Mouse (Mus musculus) kidney, postnatal 36 days (tissue): ENCODE measurements around the gene Mrpl24.

Experiments used
- DNase-seq, 2 experiments: peaks; one replicate each; pipeline ENCODE4 v3.0.0; 2021 to 2022; ENCODE audit warnings: mixed read lengths in 2 of 2

Mrpl24 gene

GRCm38 (mm10) chr3:87947811-87948199 is 28.5 kb downstream of the Mrpl24 start:
- DNase-seq = no peak

DNA sequence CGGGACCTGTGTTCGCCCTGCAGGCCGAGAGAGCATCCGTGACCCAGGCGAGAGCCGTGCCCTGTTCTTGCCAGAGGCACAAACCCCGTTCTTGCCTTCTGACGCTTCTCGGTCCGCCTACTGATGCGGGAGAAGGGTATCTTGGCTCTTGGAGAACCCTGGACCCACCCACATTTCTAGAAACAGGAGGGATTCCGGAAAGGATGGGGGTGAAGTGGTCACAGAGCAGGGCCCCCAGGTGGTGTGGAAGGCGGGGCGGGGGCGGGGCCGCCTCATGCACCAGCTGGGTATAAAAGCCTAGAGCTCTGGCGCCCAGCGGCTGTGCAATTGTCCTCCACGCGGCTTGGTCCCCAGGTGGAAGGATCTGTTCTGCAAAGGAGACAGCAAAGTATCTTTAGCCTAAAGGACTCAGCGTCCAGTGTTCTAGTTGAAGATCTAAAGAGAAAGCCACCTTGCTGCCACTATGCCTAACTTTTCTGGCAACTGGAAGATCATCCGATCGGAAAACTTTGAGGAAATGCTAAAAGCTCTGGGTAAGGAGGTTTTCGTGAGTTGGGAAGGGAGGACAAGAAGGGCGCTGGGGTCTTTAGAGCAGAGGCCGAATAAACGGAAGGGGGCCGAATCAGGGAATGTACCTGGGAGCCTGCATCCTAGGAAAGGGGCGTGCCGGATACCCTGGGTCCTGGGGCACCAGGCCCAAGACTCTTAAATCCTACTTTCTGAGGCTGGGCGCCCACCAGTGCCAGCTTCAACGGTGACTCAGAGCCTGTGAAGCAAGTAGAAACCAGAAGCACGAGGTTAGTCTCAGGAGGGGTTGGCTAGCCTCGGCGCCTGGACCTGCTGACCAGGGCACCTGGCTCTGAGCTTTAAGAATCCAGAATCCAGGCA is 29.3 kb downstream of the Mrpl24 start, which contains the start of gene Crabp2:
Gene Crabp2, plus strand, starts transcription at position 289 of the 888 bp plus-strand sequence.
- no peak for DNase-seq

GRCm38 (mm10) chr3:87949266-87949954 is 30.1 kb downstream of the Mrpl24 start:
- no peak for DNase-seq

GRCm38 (mm10) chr3:87949955-87950515 is 30.7 kb downstream of the Mrpl24 start:
- DNase-seq = no peak

DNA sequence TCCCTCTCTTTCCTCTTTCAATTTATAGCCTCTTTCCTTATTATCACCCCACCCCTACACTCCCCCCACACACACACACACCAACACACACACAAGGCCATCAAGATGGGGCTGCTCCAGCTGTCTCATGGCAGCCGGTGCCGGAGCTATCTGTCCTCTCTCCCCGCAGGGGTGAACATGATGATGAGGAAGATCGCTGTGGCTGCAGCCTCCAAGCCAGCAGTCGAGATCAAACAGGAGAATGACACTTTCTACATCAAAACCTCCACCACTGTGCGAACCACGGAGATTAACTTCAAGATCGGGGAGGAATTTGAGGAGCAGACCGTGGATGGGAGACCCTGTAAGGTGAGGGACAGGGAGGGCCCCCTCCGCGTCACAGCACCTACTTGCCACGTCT is 32.6 kb downstream of the Mrpl24 start:
- DNase-seq = no peak

GRCm38 (mm10) chr3:87952440-87952839 is 33.1 kb downstream of the Mrpl24 start:
- DNase-seq = peak in 1 of 2 experiments; percentile 15

- no peak for DNase-seq
Observed at GRCm38 (mm10) chr3:87958056-87958455, 38.8 kb downstream of the Mrpl24 start.

- DNase-seq = peak in 1 of 2 experiments; percentile 24
Observed at GRCm38 (mm10) chr3:87958476-87958875, 39.2 kb downstream of the Mrpl24 start.

DNA sequence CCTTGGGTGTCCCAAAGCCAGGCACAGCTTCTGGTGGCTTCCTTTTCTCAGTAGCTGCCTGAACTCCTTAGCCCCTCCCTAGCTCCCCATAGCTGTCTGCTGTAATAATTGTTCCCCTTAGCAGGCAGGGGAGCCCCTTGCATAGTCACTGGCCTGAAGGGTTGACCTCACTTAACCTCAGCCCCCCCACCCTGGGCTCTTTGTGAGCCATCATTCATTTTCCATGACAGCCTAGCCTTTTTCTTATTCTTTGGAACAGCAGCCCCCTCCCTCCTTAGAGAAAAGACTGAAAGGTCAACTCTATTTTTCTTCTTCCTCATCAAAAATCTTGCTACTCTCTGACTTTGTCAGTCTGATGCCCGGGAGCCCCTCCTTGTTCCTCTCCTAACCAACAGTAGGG is 39.7 kb downstream of the Mrpl24 start:
- DNase-seq = no peak

- no peak for DNase-seq
Observed at GRCm38 (mm10) chr3:87959371-87959770, 40.1 kb downstream of the Mrpl24 start.

DNA sequence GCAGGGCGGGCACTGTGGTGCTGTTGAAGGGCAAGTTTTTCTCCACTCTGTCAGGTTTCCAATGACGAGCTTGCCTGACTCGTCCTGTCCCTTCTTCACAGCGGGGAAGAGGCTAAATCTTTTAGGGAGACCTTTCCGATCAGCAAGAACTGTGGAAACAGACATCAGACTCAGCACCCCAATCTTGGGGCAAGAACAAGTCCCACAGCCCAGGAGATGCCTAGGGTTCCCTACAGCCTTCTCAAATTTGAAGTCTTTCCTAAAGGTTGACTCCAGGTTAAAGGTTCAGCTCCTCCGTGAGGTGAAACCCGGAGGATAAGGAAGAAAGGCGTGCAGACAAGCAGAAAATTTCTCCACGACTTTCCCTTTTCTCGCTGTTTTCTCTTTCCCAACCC is 40.9 kb downstream of the Mrpl24 start:
- DNase-seq = no peak

- peak; percentile 92 to 94 for DNase-seq
Observed at GRCm38 (mm10) chr3:87960586-87961191, 41.4 kb downstream of the Mrpl24 start.

- DNase-seq = peak; percentile 47 to 78
Observed at GRCm38 (mm10) chr3:87970184-87970938, 51.1 kb downstream of the Mrpl24 start.

DNA sequence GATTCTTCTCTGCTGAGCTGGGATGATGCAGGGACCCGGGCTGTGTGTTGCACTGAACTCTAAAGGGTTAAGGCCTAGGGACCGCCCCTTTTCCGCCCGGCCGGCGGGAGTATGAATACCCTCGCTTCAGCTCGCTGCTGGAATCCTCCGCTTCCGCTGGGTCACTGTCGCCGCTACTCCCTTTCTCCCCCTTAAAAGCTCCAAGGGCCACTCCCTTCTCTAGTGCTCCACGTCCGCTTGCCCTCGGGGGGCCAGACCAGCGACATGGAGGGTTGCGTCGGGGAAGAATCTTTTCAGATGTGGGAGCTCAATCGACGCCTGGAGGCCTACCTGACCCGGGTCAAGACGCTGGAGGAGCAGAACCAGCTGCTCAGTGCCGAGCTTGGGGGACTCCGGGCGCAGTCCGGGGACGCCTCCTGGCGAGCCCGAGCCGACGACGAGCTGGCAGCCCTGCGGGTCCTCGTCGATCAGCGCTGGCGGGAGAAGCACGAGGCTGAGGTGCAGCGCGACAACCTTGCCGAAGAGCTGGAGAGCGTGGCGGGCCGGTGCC is 51.7 kb downstream of the Mrpl24 start, which contains the start of gene Nes:
Gene Nes, plus strand, starts transcription at position 140 of the 550 bp plus-strand sequence.
- DNase-seq = peak; percentile 70 to 77

- peak in 1 of 2 experiments; percentile 25 for DNase-seq
Observed at GRCm38 (mm10) chr3:87971489-87972202, 52.3 kb downstream of the Mrpl24 start.

GRCm38 (mm10) chr3:87972203-87972664 is 52.9 kb downstream of the Mrpl24 start:
- DNase-seq = no peak

DNA sequence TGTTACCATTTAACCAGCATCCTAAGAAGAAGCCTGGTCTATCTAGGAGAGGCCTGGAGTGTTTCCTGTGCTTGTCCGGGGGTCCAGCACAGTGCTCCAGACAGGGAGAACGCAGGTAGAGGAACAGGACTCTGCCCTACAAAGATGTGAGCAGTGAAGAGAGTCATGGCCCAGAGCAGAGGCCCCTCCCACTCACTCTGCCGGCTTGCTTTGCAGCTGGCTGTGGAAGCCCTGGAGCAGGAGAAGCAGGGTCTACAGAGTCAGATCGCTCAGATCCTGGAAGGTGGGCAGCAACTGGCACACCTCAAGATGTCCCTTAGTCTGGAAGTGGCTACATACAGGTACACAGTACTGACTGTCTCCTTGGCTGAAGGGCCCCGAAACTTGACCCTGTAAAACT is 53.5 kb downstream of the Mrpl24 start:
- DNase-seq = no peak
